Mouse (Mus musculus): Measurements from ENCODE around the gene Lpgat1.

- TF ChIP-seq EP300 (IDR thresholded peaks at IDR 0.05; ENCODE audit: low read depth) (no peak), CTCF (IDR thresholded peaks at IDR 0.05; ENCODE audit: low read depth) (no peak)
Observed at GRCm38 (mm10) chr1:191807979-191808378, 90.3 kb downstream of the Lpgat1 start.
